Mouse (Mus musculus) embryonic facial prominence, embryonic 11.5 days (tissue): Measurements from ENCODE around the gene Usp20. TPM values are rescaled to one million over a fixed set of nuclear protein-coding genes. Genes with fewer than 3 reads are reported as not detected.
A peak's percentile ranks its signal among the peaks of the same experiment; 100 is the strongest.
"Not testable (repeated sequence)": the region's sequence is repeated elsewhere in the genome, so short reads cannot be mapped to it uniquely, and the experiment has no call there.

Experiments
- ATAC-seq: fragments of 200-750 bp; cut with Nextera tagmentation; replicated peaks from 2 replicates; pipeline ENCODE4 v1.8.0; 2017; ENCODE audit warnings: low read depth; ENCODE audit not compliant: insufficient number of reproducible peaks, low FRiP score, low TSS enrichment
- DNase-seq: peaks from one replicate; pipeline ENCODE4 v3.0.0-alpha.2; 2015; ENCODE audit warnings: low spot score
- H3K27ac ChIP-seq: fragments of 300-500 bp; sonication (generic); replicated peaks from 2 replicates; pipeline ENCODE4 v1.5.1; 2014; ENCODE audit warnings: mild to moderate bottlenecking, low read depth, low read length, control low read depth
- H3K27me3 ChIP-seq: fragments of 300-500 bp; sonication (generic); 2 replicates; pipeline ENCODE4 v1.6.1; 2014; ENCODE audit warnings: mild to moderate bottlenecking, low read length, moderate library complexity, mixed read lengths; ENCODE audit not compliant: control insufficient read depth, insufficient read depth
- H3K36me3 ChIP-seq: fragments of 300-500 bp; sonication (generic); replicated peaks from 2 replicates; pipeline ENCODE4 v1.6.1; 2014; ENCODE audit warnings: low read depth, mild to moderate bottlenecking, low read length, moderate library complexity, mixed read lengths; ENCODE audit not compliant: control insufficient read depth, insufficient read depth
- H3K4me1 ChIP-seq: fragments of 300-500 bp; sonication (generic); 2 replicates; pipeline ENCODE4 v1.6.1; 2014; ENCODE audit warnings: low read length, mixed read lengths; ENCODE audit not compliant: control insufficient read depth, insufficient read depth
- H3K4me2 ChIP-seq: fragments of 300-500 bp; sonication (generic); 2 replicates; pipeline ENCODE4 v1.6.1; 2014; ENCODE audit warnings: low read depth, mild to moderate bottlenecking, control low read depth, low read length, moderate library complexity
- H3K4me3 ChIP-seq: fragments of 300-500 bp; sonication (generic); 2 replicates; pipeline ENCODE4 v1.5.1; 2014; ENCODE audit warnings: low read depth, low read length, control low read depth
- H3K9ac ChIP-seq: fragments of 300-500 bp; sonication (generic); replicated peaks from 2 replicates; pipeline ENCODE4 v1.6.1; 2014; ENCODE audit warnings: mild to moderate bottlenecking, control low read depth, low read length
- H3K9me3 ChIP-seq: fragments of 300-500 bp; sonication (generic); replicated peaks from 2 replicates; pipeline ENCODE4 v1.6.1; 2016; ENCODE audit warnings: mild to moderate bottlenecking, low read length, inconsistent platforms, mixed read lengths; ENCODE audit not compliant: control insufficient read depth
- WGBS: fragments of 180-500 bp; shearing (Covaris S2); extraction: QIAGEN DNeasy Blood & Tissue Kit; methylation state at CpG from one replicate; pipeline ENCODE4 v1.1.7; 2014; 5-methylcytosine and 5-hydroxymethylcytosine counted together
- polyA plus RNA-seq: library from polyadenylated mRNA; unstranded; fragments of >200 nt; fragmentation: Nextera tagmentation; extraction: Ambion mirVana; gene quantifications from 2 replicates; pipeline ENCODE4 v1.2.1, GENCODE M21; 2014

Gene Usp20
- polyA plus RNA-seq, result 9.3 and 10.4 TPM in 2 replicates

GRCm38 (mm10) chr2:30981790-30982513, at the start of gene Usp20, which contains the start of gene BC005624:
Gene Usp20, plus strand, starts transcription at chr2:30982279.
Gene BC005624, minus strand, starts transcription at chr2:30982201.
- Histone ChIP-seq H3K4me1 (no peaks in the 10 kb centered on the region), H3K4me3 (peak within 1 kb of the TSS; percentile 67), H3K27me3 (no peaks in the 10 kb centered on the region), H3K9ac (peak within 1 kb of the TSS; percentile 57), H3K9me3 (no peaks in the 10 kb centered on the region), H3K4me2 (peak within 1 kb of the TSS; percentile 67), H3K36me3 (no peaks in the 10 kb centered on the region; the same call in 1 of the 2 replicates), H3K27ac (no peak within 1 kb of the TSS)
- DNase-seq, result peak; percentile 100
- peak; percentile 97 for ATAC-seq
- under 1% methylated on average over 65 of the region's 66 CpGs for WGBS

GRCm38 (mm10) chr2:30933032-30933431, 49.0 kb upstream of the Usp20 start:
- ATAC-seq (no peak), DNase-seq (no peak)
- Histone ChIP-seq H3K36me3 (no peaks in the 10 kb centered on the region), H3K27me3 (no peaks in the 10 kb centered on the region), H3K4me3 (no peak overlapping the region), H3K9ac (no peak overlapping the region), H3K9me3 (no peaks in the 10 kb centered on the region), H3K4me1 (peaks cover 3% of the 10 kb centered on the region), H3K4me2 (no peak overlapping the region), H3K27ac (no peak overlapping the region)
- WGBS, result 76% methylated on average over 6 of the region's 6 CpGs

GRCm38 (mm10) chr2:30933917-30934450, 48.1 kb upstream of the Usp20 start:
- no peak overlapping the region for H3K27ac ChIP-seq
- H3K9me3 ChIP-seq, result no peaks in the 10 kb centered on the region
- DNase-seq, result peak; percentile 89
- no peaks in the 10 kb centered on the region for H3K36me3 ChIP-seq
- H3K4me2 ChIP-seq, result no peak overlapping the region
- ATAC-seq, result no peak
- H3K9ac ChIP-seq, result no peak overlapping the region
- no peak overlapping the region for H3K4me3 ChIP-seq
- H3K4me1 ChIP-seq, result peaks cover 3% of the 10 kb centered on the region
- WGBS, result 23% methylated on average over 7 of the region's 7 CpGs
- H3K27me3 ChIP-seq, result no peaks in the 10 kb centered on the region

- WGBS, result 81% methylated on average over 3 of the region's 3 CpGs
Measured at GRCm38 (mm10) chr2:30936808-30937207, 45.3 kb upstream of the Usp20 start.

GRCm38 (mm10) chr2:30937731-30938130, 44.3 kb upstream of the Usp20 start:
- H3K27me3 ChIP-seq, result no peaks in the 10 kb centered on the region
- DNase-seq (no peak), ATAC-seq (no peak)
- no peaks in the 10 kb centered on the region for H3K4me1 ChIP-seq
- H3K27ac ChIP-seq, result no peak overlapping the region
- no peaks in the 10 kb centered on the region for H3K9me3 ChIP-seq
- no peak overlapping the region for H3K4me2 ChIP-seq
- H3K9ac ChIP-seq, result no peak overlapping the region
- no peaks in the 10 kb centered on the region for H3K36me3 ChIP-seq
- WGBS, result 83% methylated on average over 8 of the region's 8 CpGs
- H3K4me3 ChIP-seq, result no peak overlapping the region

More at GRCm38 (mm10) chr2:30936808-30937207, 45.3 kb upstream of the Usp20 start:
- no peaks in the 10 kb centered on the region for H3K27me3 ChIP-seq
- H3K4me2 ChIP-seq, result no peak overlapping the region
- no peaks in the 10 kb centered on the region for H3K9me3 ChIP-seq
- H3K4me1 ChIP-seq, result no peaks in the 10 kb centered on the region
- no peak for ATAC-seq
- no peaks in the 10 kb centered on the region for H3K36me3 ChIP-seq
- no peak for DNase-seq
- no peak overlapping the region for H3K27ac ChIP-seq
- H3K4me3 ChIP-seq, result no peak overlapping the region
- H3K9ac ChIP-seq, result no peak overlapping the region

- Histone ChIP-seq H3K4me3 (no peak overlapping the region), H3K27me3 (no peaks in the 10 kb centered on the region), H3K4me2 (no peak overlapping the region), H3K36me3 (no peaks in the 10 kb centered on the region), H3K4me1 (no peaks in the 10 kb centered on the region), H3K9me3 (no peaks in the 10 kb centered on the region), H3K27ac (no peak overlapping the region), H3K9ac (no peak overlapping the region)
- DNase-seq (no peak), ATAC-seq (no peak)
- 50% methylated on average over 4 of the region's 4 CpGs for WGBS
Measured at GRCm38 (mm10) chr2:30938574-30938991, 43.5 kb upstream of the Usp20 start.

GRCm38 (mm10) chr2:30941586-30941985, 40.5 kb upstream of the Usp20 start:
- Histone ChIP-seq H3K9me3 (no peaks in the 10 kb centered on the region), H3K4me3 (no peak overlapping the region), H3K36me3 (no peaks in the 10 kb centered on the region), H3K27me3 (no peaks in the 10 kb centered on the region), H3K4me1 (no peaks in the 10 kb centered on the region), H3K4me2 (no peak overlapping the region), H3K27ac (no peak overlapping the region), H3K9ac (no peak overlapping the region)
- DNase-seq, result no peak
- no peak for ATAC-seq
- 85% methylated on average over 5 of the region's 5 CpGs for WGBS

- not testable (repeated sequence) for H3K4me3 ChIP-seq, H3K36me3 ChIP-seq, H3K9me3 ChIP-seq, DNase-seq, H3K27ac ChIP-seq, H3K4me2 ChIP-seq, H3K9ac ChIP-seq, H3K27me3 ChIP-seq, H3K4me1 ChIP-seq, ATAC-seq
- 50% methylated on average over 7 of the region's 7 CpGs for WGBS
Measured at GRCm38 (mm10) chr2:30942116-30942515, 40.0 kb upstream of the Usp20 start.
